Mouse (Mus musculus) olfactory bulb, adult 2 months (tissue): ENCODE results near the gene Arhgef19. TPM values are rescaled to one million over a fixed set of nuclear protein-coding genes. Genes with fewer than 3 reads are reported as not detected.

Source experiments
- H3K27ac ChIP-seq: fragments of 200-500 bp; 2 replicates; pipeline ENCODE4 v1.5.1; 2012; ENCODE audit warnings: low read depth, low read length; ENCODE audit not compliant: insufficient read depth
- H3K4me1 ChIP-seq: fragments of 200-500 bp; 2 replicates; pipeline ENCODE4 v1.6.1; 2012; ENCODE audit warnings: low read length; ENCODE audit not compliant: control insufficient read depth, insufficient read depth
- H3K4me3 ChIP-seq: fragments of 200-500 bp; 2 replicates; pipeline ENCODE4 v1.5.1; 2012; ENCODE audit warnings: mild to moderate bottlenecking, low read depth, low read length, moderate library complexity; ENCODE audit not compliant: insufficient read depth
- CTCF ChIP-seq: fragments of 200-500 bp; IDR thresholded peaks from 2 replicates; pipeline ENCODE4 v1.5.1; 2012; ENCODE audit warnings: low read depth, mild to moderate bottlenecking, low read length, moderate library complexity; ENCODE audit not compliant: insufficient read depth
- POLR2A ChIP-seq: fragments of 200-500 bp; IDR thresholded peaks from 2 replicates; pipeline ENCODE4 v1.6.1; 2012; ENCODE audit warnings: mild to moderate bottlenecking, low read depth, low read length, moderate library complexity; ENCODE audit not compliant: insufficient read depth
- WGBS: fragments of 180-500 bp; shearing (Covaris S2); methylation state at CpG from one replicate; pipeline ENCODE4 v1.1.7; 2018; 5-methylcytosine and 5-hydroxymethylcytosine counted together
- polyA plus RNA-seq: library from polyadenylated mRNA; stranded (reverse); fragments of >200 nt; gene quantifications from 2 replicates; pipeline ENCODE4 v1.2.4, GENCODE M21; 2012; ENCODE audit warnings: low replicate concordance; ENCODE audit not compliant: missing spikeins, insufficient read depth, insufficient read length

Arhgef19 gene
- polyA plus RNA-seq, 1 experiment, result not detected

DNA sequence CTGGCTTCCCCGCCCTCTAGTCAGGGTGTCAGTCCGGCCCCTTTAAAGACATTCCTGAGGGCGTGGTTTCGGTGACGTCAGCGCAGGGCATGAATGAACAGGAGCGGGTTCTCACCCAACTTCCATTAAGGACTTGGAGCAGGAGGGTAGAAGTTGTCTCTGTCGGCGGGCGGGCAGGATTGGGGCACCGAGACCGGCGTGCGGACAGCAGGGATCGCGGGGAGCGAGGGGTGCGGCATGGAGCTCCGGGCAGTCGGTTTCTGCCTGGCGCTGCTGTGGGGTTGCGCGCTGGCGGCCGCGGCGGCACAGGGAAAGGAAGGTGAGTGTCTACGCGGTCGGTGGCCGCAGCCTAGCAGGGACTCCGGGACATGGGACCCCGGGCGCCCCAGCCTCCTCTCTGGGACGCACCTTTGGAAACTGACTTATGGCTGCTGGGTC, 61.8 kb downstream of the Arhgef19 start, which contains the start of gene Epha2:
Gene Epha2, plus strand, starts transcription at position 125 of the 438 bp plus-strand sequence.
- WGBS, result under 1% methylated on average over 35 of the region's 35 CpGs
- Histone ChIP-seq H3K27ac (no peak within 1 kb of the TSS), H3K4me3 (peak within 1 kb of the TSS; percentile 54), H3K4me1 (peaks cover 16% of the 10 kb centered on the region)
- TF ChIP-seq POLR2A, result no peak; the same call in 1 of the 2 replicates
- no peak for TF ChIP-seq CTCF

DNA sequence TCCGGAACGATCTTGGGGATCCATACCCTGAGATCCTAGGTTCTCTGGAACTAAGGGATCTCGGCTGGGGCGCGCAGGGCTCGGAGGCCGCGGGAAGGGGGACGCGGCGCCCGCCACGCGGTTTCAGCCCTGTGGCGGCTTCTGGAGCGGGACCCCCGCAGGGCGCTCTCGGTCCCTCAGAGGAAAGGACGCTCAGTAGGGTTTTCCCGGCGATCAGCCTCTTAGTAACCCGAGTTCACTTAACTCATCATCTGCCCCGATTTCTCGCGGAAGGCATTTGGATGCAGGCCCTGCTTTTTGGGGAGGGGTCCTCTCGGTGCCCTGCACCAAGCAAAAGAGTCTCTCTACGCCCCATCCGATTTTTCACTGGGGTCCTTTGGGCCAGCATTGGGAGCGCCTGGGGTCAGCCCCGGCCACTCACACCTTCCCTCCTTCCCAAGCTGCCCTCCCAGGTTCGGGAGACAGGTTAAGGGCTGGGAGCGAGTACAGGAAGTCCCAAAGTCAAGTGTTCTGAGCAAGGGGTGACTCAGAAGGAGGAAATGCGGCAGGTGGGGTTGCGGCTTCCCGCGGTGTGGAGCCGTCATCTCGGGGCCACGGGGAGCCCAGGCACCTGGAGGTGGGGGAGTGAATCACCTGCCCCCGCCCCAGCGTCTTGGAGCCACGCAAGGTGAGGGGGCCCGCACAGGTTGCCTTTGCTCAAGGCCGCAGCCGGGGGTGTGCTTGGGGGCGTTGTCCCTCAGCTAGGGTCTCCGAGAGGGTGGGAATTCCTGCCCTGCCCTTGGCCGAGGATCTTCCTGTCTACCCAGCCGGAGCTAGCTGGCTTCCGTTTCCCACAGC, 62.5 kb downstream of the Arhgef19 start:
- no peak for TF ChIP-seq CTCF
- no peak for TF ChIP-seq POLR2A
- Histone ChIP-seq H3K27ac (no peak overlapping the region), H3K4me3 (peak overlapping the region; percentile 54), H3K4me1 (peaks cover 23% of the 10 kb centered on the region)
- WGBS, result 3% methylated on average over 51 of the region's 51 CpGs

DNA sequence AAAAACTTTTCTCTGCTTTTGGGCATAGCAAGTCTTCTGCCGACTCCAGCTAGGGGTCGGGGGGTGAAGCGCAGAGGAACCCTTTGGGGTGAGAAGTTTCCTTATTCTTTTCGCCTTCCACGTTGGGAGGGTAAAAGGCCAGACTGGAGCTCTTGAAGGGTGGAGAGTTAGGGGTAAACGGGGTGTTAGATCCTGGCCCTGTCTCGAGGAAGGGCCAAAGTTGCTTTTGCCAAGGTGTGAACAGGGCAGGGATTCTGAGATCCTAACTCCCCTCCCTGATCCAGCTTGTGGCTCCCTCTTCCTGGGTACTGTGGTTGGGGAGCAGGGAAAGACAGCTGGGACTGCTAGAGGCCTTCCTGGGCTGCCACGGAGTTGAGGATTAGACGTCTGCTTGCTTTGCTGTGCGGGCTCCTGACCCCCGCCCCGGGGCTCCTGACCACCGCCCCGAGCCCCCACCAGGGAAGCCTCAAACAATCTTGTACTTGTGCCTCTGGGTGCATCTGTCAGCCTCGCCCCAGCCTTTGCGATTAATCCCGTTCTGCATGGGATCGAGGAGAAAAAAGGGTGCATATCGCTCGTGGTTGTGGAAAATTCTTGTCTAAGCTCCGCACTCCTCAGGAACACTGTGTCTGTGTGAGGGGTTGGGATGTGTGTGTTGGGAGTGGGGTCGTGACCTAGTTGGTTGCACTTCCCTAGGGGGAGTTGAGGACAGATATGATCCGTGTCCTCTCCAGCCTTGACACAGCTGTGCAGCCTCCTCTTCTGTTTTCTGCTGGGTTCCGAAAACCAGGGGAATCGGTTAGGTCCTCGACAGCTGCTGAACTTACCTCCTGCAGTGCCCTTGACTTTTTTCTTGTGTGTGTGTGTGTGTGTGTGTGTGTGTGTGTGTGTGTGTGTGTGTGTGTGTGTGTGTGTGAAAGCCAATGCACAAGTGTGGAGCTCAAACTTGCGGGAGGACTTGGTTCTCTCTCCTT, 63.4 kb downstream of the Arhgef19 start:
- no peak for TF ChIP-seq CTCF
- no peak for TF ChIP-seq POLR2A
- peaks cover 23% of the 10 kb centered on the region for H3K4me1 ChIP-seq
- H3K27ac ChIP-seq, result no peak overlapping the region
- peak overlapping the region; percentile 54; the same call in 1 of the 2 replicates for H3K4me3 ChIP-seq
- 39% methylated on average over 27 of the region's 27 CpGs for WGBS

DNA sequence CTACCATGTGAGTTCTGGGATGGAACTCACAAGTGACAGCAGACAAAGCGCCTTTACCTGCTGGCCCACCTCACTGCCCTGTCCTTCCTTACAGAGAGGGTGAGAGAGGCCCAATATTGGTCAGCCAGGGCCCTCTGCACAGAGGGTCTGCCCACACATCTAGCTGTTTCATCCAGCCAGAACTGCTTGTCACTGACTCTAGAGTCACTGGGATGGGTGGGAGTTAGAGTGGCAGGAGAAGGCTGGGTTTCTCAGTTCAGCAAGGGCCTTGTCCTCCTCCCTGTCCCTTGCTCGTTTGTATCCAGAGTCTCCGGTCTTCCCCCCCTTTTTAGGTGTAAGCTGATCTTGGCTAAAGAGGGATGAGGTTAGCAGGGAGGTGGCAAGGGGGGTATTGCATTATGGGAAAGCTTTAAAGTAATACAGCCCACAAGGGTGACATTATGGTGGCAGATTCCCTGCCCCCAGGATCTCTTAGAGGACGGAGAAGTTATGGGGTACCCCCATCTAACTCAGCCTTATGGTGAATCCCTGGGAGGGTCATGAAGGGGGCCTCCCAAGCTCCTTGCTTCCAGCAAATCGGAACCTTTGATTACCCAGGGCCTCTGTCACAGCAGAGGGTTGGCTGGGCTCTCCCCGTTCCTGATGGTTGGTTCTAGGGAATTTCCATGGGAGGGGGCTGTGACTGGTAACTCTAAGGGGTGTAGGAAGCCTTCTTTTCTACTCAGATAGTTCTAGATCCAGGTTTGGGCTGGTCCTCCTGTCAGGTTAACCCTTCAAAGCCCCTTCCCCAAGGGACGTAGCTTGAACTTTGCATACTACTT, 64.3 kb downstream of the Arhgef19 start:
- no peak overlapping the region for H3K4me3 ChIP-seq
- peaks cover 23% of the 10 kb centered on the region for H3K4me1 ChIP-seq
- H3K27ac ChIP-seq, result no peak overlapping the region
- WGBS, result 74% methylated on average over 7 of the region's 7 CpGs
- TF ChIP-seq CTCF (no peak), POLR2A (no peak)

DNA sequence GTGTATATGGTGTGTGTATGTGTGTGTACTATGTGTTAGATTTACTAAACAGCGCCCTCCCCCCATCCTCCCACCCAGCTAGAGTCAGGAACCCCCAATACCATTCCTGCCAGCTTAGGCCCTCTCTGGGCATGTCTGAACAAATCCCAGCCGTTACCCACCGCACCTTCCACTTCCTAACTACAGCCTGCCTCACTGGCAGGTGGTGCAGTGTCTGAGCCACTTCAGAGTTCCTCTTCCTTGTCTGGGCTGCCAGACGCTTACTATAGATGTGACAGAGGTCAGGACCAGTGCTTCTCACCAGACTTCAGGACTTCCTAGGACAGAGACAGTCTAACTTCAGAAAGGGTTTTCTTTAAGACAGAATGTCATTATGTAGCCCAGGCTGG, 64.9 kb downstream of the Arhgef19 start:
- Histone ChIP-seq H3K4me1 (peaks cover 23% of the 10 kb centered on the region), H3K4me3 (no peak overlapping the region), H3K27ac (no peak overlapping the region)
- 92% methylated on average over 4 of the region's 4 CpGs for WGBS
- TF ChIP-seq CTCF, result no peak
- no peak for TF ChIP-seq POLR2A

DNA sequence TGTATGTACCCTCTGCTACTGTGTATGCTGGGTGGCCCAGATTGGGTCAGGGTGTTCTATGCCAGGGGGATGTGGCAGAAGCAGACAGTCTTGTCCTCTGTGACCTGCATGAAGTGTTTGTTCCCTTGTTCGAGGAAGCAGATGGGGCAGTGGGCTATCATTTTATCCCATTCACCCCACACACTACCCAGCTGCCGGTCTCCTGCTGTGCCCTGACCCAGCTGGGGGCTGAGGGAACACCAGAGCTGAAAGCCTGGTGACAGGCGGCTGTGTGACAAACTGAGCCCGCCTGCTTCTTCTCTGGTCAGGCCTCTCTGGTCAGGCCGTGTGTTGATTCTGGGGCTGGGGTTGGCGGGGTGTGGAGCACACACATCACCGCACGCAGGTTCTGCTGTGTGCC, 66.8 kb downstream of the Arhgef19 start:
- H3K4me1 ChIP-seq, result peaks cover 32% of the 10 kb centered on the region
- no peak for TF ChIP-seq POLR2A
- H3K27ac ChIP-seq, result no peak overlapping the region
- WGBS, result 65% methylated on average over 8 of the region's 8 CpGs
- H3K4me3 ChIP-seq, result no peak overlapping the region

Other genes with a start within 250 kb of the Arhgef19 start
- not detected in 2 replicates for gene Mfap2, start 229.1 kb upstream of the Arhgef19 start, polyA plus RNA-seq
- gene Crocc, start 178.9 kb upstream of the Arhgef19 start, polyA plus RNA-seq, result not detected in 2 replicates
- gene Necap2, start 161.1 kb upstream of the Arhgef19 start, polyA plus RNA-seq, result not detected in 2 replicates
- gene Spata21, start 151.2 kb upstream of the Arhgef19 start, polyA plus RNA-seq, result not detected in 2 replicates
- gene Szrd1, start 99.7 kb upstream of the Arhgef19 start, polyA plus RNA-seq, result not detected in 2 replicates
- gene Fbxo42, start 91.6 kb upstream of the Arhgef19 start, polyA plus RNA-seq, result 51.1 TPM in 1 of 2 replicates, not detected in the other
- gene Rsg1, start 25.5 kb upstream of the Arhgef19 start, polyA plus RNA-seq, result not detected in 2 replicates
- gene Epha2, start 61.7 kb downstream of the Arhgef19 start, polyA plus RNA-seq, result not detected in 2 replicates
- not detected in 2 replicates for gene Fam131c, start 128.7 kb downstream of the Arhgef19 start, polyA plus RNA-seq
- not detected in 2 replicates for gene Clcnka, start 159.2 kb downstream of the Arhgef19 start, polyA plus RNA-seq
- gene Clcnkb, start 176.5 kb downstream of the Arhgef19 start, polyA plus RNA-seq, result not detected in 2 replicates
- gene Hspb7, start 181.3 kb downstream of the Arhgef19 start, polyA plus RNA-seq, result not detected in 2 replicates
- gene Srarp, start 196.6 kb downstream of the Arhgef19 start, polyA plus RNA-seq, result not detected in 2 replicates
- gene Zbtb17, start 205.2 kb downstream of the Arhgef19 start, polyA plus RNA-seq, result not detected in 2 replicates